Mouse (Mus musculus) kidney, adult 2 months (tissue): ENCODE measurements around the gene Olfr31.

Experiments
- CTCF ChIP-seq: fragments of 200-500 bp; conservative IDR thresholded peaks from 2 replicates; pipeline ENCODE4 v1.5.1; 2011; ENCODE audit warnings: low read depth, mild to moderate bottlenecking, control low read depth, low read length, moderate library complexity, mixed read lengths; ENCODE audit not compliant: insufficient read depth, insufficient read length
- POLR2A ChIP-seq: fragments of 200-500 bp; IDR thresholded peaks from one replicate; pipeline ENCODE4 v1.6.1; 2011; ENCODE audit warnings: low read depth, low read length, control low read depth

- TF ChIP-seq CTCF (no peak), POLR2A (no peak)
These were observed 23.6 kb downstream of the Olfr31 start, which contains the start of gene Il3ra for GRCm38 (mm10) chr14:14345948-14346812.
